Mouse (Mus musculus): ENCODE data around the gene Fcna. TPM values are rescaled to one million over a fixed set of nuclear protein-coding genes. Genes with fewer than 3 reads are reported as not detected.

Fcna gene
- 34.8 and 37.5 TPM in 2 replicates for polyA plus RNA-seq (2015; fragmentation: Nextera tagmentation; extraction: Ambion mirVana)

GRCm38 (mm10) chr2:25627811-25628210 is at the start of gene Fcna:
Gene Fcna (minus strand): TSS chr2:25628030.
- no peak for DNase-seq
- Histone ChIP-seq H3K27ac (no peak within 1 kb of the TSS), H3K9me3 (replicated peaks) (no peaks in the 10 kb centered on the region), H3K27me3 (no peaks in the 10 kb centered on the region), H3K9ac (no peak within 1 kb of the TSS), H3K4me3 (replicated peaks) (no peak within 1 kb of the TSS), H3K36me3 (no peaks in the 10 kb centered on the region), H3K4me1 (replicated peaks) (no peaks in the 10 kb centered on the region), H3K4me2 (no peak within 1 kb of the TSS)
- peak; percentile 27; the same call in 1 of the 2 replicates for ATAC-seq (ENCODE audit: low read depth)
- 39% methylated on average over 6 of the region's 6 CpGs for WGBS (ENCODE audit: insufficient replicate concordance)

- Histone ChIP-seq H3K27me3 (no peaks in the 10 kb centered on the region), H3K36me3 (no peaks in the 10 kb centered on the region), H3K4me2 (no peak within 1 kb of the TSS), H3K4me3 (replicated peaks) (no peak within 1 kb of the TSS), H3K9ac (no peak within 1 kb of the TSS), H3K27ac (no peak within 1 kb of the TSS), H3K9me3 (replicated peaks) (no peaks in the 10 kb centered on the region), H3K4me1 (replicated peaks) (no peaks in the 10 kb centered on the region)
- ATAC-seq (ENCODE audit: low read depth): no peak
- WGBS (ENCODE audit: insufficient replicate concordance): 65% methylated on average over 3 of the region's 3 CpGs
- no peak for DNase-seq
These were observed 48.7 kb upstream of the Fcna start, which contains the start of gene Lcn6 for GRCm38 (mm10) chr2:25676486-25676885. Gene Lcn6 (plus strand): TSS chr2:25676786.

DNA sequence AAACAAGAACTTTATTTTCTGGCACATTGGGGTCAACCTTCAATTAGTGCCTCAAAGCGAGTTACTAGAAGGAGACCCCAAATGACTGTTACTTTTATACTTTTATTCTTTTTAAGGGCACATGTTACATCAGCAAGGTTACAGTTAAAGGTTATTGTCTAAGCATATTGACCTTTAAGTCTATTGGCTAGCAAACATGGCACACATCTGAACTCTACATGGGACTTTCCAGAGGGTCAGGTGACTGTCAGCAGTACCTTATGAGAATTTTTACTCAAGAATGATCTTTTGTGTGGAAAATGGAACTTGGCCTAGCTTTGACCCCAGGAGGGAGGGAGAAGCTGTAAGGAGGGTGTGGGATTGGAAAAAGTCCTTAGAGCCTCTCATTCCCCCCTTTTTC is 38.7 kb upstream of the Fcna start:
- no peaks in the 10 kb centered on the region; the same call in 1 of the 2 replicates for H3K27me3 ChIP-seq
- no peaks in the 10 kb centered on the region for H3K9me3 ChIP-seq (replicated peaks)
- DNase-seq (no peak), ATAC-seq (ENCODE audit: low read depth) (no peak)
- H3K4me1 ChIP-seq (replicated peaks): no peaks in the 10 kb centered on the region
- no peaks in the 10 kb centered on the region for H3K36me3 ChIP-seq
- no peak overlapping the region for H3K4me2 ChIP-seq
- no peak overlapping the region for H3K27ac ChIP-seq
- 35% methylated on average over 1 of the region's 1 CpGs for WGBS (ENCODE audit: insufficient replicate concordance)
- H3K9ac ChIP-seq: no peak overlapping the region
- H3K4me3 ChIP-seq (replicated peaks): no peak overlapping the region

- H3K27me3 ChIP-seq: no peaks in the 10 kb centered on the region; the same call in 1 of the 2 replicates
- WGBS (ENCODE audit: insufficient replicate concordance): 61% methylated on average over 5 of the region's 5 CpGs
- DNase-seq: no peak
- no peak overlapping the region for H3K4me2 ChIP-seq
- no peaks in the 10 kb centered on the region for H3K36me3 ChIP-seq
- H3K9me3 ChIP-seq (replicated peaks): no peaks in the 10 kb centered on the region
- H3K27ac ChIP-seq: no peak overlapping the region
- no peaks in the 10 kb centered on the region for H3K4me1 ChIP-seq (replicated peaks)
- no peak overlapping the region for H3K9ac ChIP-seq
- H3K4me3 ChIP-seq (replicated peaks): no peak overlapping the region
- ATAC-seq (ENCODE audit: low read depth): no peak
These were observed 36.3 kb upstream of the Fcna start for GRCm38 (mm10) chr2:25664125-25664524.

DNA sequence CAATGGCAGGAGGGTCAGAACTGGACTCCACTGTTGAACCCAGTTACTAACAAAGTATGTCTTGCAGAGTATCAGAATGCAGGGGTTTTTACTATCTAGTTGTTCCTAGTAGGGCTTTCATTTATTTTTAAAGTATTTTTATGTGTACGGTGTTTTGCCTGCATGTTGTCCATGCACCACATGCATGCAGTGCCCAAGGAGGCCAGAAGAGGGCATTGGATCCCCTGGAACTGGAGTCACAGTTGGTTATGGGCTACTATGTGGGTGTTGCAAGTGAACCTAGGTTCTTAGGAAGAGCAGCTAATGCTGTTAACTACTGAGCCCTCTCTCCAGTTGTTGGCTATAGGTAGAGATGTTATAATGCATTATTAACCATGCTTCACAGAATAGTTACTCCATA is 35.7 kb upstream of the Fcna start:
- ATAC-seq (ENCODE audit: low read depth): no peak
- no peak overlapping the region for H3K9ac ChIP-seq

DNA sequence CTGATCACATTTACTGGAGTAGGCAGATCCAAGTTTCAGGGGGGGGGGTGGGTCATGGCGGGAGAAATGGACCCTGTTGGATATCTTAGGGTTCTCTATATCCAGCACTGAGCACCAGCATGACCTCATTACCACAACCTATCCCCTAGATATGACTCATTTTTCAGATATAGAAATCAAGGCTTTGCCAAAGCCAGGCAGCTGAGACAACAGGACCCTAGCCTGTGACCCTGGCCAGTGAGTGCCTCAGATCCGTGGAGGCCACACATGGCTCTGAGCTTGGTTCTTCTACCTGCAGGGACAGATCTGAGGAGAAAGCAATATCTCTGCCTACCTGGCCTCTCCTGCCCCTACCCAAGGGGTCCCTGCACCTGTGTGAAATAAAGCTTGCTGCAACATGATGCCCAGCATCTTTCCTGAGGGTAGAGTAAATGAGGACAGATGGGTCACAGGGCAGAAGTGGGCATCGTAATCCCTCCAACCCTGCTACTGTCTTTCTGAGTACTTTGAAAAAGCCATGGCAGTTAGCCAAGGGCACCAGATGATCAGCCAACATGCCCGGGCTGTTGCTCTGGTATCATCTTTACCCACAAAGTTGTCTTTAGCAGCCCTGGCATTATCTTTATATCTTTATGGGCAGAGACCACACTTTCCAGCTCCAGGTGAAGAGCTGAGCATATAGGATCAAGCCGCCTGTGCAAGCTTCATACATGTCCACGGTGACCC is 33.6 kb upstream of the Fcna start:
- 63% methylated on average over 6 of the region's 6 CpGs for WGBS (ENCODE audit: insufficient replicate concordance)
- Histone ChIP-seq H3K4me2 (no peak overlapping the region), H3K27ac (no peak overlapping the region), H3K9ac (no peak overlapping the region), H3K4me3 (replicated peaks) (no peak overlapping the region), H3K4me1 (replicated peaks) (no peaks in the 10 kb centered on the region), H3K36me3 (no peaks in the 10 kb centered on the region), H3K27me3 (no peaks in the 10 kb centered on the region; the same call in 1 of the 2 replicates), H3K9me3 (replicated peaks) (no peaks in the 10 kb centered on the region)
- ATAC-seq (ENCODE audit: low read depth): no peak
- no peak for DNase-seq

More for the DNA sequence above, 35.7 kb upstream of the Fcna start:
- Histone ChIP-seq H3K4me3 (replicated peaks) (no peak overlapping the region), H3K27ac (no peak overlapping the region), H3K9me3 (replicated peaks) (no peaks in the 10 kb centered on the region), H3K4me2 (no peak overlapping the region), H3K36me3 (no peaks in the 10 kb centered on the region), H3K4me1 (replicated peaks) (no peaks in the 10 kb centered on the region), H3K27me3 (no peaks in the 10 kb centered on the region; the same call in 1 of the 2 replicates)
- 55% methylated on average over 1 of the region's 1 CpGs for WGBS (ENCODE audit: insufficient replicate concordance)
- DNase-seq: peak; percentile 22

DNA sequence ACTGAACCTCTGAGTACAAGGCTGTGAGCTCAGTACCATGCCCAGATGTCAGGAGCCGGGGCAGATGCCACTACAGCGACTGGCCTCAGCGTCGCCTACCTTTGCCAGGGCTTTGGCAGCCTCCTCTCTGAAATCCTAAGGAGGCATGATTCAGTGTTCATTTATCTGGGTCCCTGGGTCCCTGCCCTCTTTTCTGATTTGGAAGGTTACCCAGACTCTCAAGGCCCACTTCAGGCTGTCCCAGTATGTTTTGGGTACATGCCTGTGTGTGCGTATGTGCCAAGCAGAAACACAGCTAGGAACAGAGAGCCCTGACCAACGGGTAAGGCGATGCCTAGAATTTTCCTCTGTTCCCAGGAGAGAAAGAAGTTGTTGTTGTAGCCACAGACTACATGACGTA is 32.4 kb upstream of the Fcna start:
- no peak overlapping the region for H3K4me2 ChIP-seq
- ATAC-seq (ENCODE audit: low read depth) (no peak), DNase-seq (no peak)
- H3K27ac ChIP-seq: no peak overlapping the region
- WGBS (ENCODE audit: insufficient replicate concordance): 75% methylated on average over 8 of the region's 8 CpGs
- no peaks in the 10 kb centered on the region for H3K9me3 ChIP-seq (replicated peaks)
- no peak overlapping the region for H3K9ac ChIP-seq
- H3K36me3 ChIP-seq: no peaks in the 10 kb centered on the region
- H3K27me3 ChIP-seq: no peaks in the 10 kb centered on the region; the same call in 1 of the 2 replicates
- no peak overlapping the region for H3K4me3 ChIP-seq (replicated peaks)
- H3K4me1 ChIP-seq (replicated peaks): no peaks in the 10 kb centered on the region

- ATAC-seq (ENCODE audit: low read depth) (no peak), DNase-seq (no peak)
- H3K4me2 ChIP-seq: no peak within 1 kb of the TSS
- no peak within 1 kb of the TSS for H3K9ac ChIP-seq
- no peak within 1 kb of the TSS for H3K27ac ChIP-seq
- no peaks in the 10 kb centered on the region for H3K4me1 ChIP-seq (replicated peaks)
- H3K36me3 ChIP-seq: no peaks in the 10 kb centered on the region
- no peaks in the 10 kb centered on the region for H3K27me3 ChIP-seq
- no peaks in the 10 kb centered on the region for H3K9me3 ChIP-seq (replicated peaks)
- H3K4me3 ChIP-seq (replicated peaks): no peak within 1 kb of the TSS
These were observed 29.8 kb upstream of the Fcna start, which contains the start of gene Lcn5 for GRCm38 (mm10) chr2:25657652-25658051. Gene Lcn5 (plus strand): TSS chr2:25657952.

DNA sequence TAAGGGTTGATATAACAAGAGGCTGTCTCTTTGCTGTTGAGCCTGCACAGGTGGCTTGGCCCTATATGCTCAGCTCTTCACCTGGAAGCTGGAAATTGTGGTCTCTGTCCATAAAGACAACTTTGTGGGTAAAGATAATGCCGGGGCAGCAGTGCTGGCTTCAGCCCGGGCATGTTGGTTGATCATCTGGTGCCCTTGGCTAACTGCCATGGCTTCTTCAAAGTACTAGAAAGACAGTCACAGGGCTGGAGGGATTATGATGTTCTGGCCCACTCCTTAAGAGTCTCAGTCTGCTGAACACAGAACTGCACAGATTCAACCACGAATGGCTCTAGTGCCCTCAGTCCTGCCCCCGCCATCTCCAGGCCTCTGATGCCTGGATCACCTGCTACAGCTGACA is 29.4 kb upstream of the Fcna start:
- ATAC-seq (ENCODE audit: low read depth): no peak
- Histone ChIP-seq H3K4me2 (no peak overlapping the region), H3K4me3 (replicated peaks) (no peak overlapping the region), H3K9me3 (replicated peaks) (no peaks in the 10 kb centered on the region), H3K27ac (no peak overlapping the region), H3K4me1 (replicated peaks) (no peaks in the 10 kb centered on the region), H3K9ac (no peak overlapping the region), H3K27me3 (no peaks in the 10 kb centered on the region), H3K36me3 (no peaks in the 10 kb centered on the region)
- DNase-seq: no peak
- 63% methylated on average over 4 of the region's 4 CpGs for WGBS (ENCODE audit: insufficient replicate concordance)

DNA sequence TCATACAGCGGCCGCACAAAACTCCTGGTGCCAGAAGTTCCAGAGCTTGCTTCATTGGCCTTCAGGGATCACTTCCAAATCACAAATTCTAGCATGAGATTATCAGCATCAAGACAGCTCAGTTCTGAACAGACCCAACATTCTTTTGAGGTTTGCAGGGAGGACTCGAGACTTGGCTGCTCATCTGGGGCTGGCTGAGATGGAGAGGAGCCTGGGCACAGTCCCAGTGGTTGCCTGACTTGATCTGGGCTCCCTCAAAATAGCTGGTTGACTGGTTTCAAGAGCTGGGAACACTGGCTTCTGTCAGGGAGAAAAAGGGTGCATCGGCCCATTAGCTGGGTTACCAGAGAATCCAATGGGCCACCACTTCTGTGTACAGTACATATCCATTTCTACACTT is 28.9 kb upstream of the Fcna start:
- DNase-seq: no peak

GRCm38 (mm10) chr2:25654502-25654901 is 26.7 kb upstream of the Fcna start:
- WGBS (ENCODE audit: insufficient replicate concordance): 24% methylated on average over 1 of the region's 1 CpGs
- no peak for ATAC-seq (ENCODE audit: low read depth)

More for the DNA sequence above, 28.9 kb upstream of the Fcna start:
- Histone ChIP-seq H3K4me3 (replicated peaks) (no peak overlapping the region), H3K36me3 (no peaks in the 10 kb centered on the region), H3K27me3 (no peaks in the 10 kb centered on the region), H3K4me1 (replicated peaks) (no peaks in the 10 kb centered on the region), H3K27ac (no peak overlapping the region), H3K4me2 (no peak overlapping the region), H3K9me3 (replicated peaks) (no peaks in the 10 kb centered on the region), H3K9ac (no peak overlapping the region)
- no peak for ATAC-seq (ENCODE audit: low read depth)
- 64% methylated on average over 4 of the region's 4 CpGs for WGBS (ENCODE audit: insufficient replicate concordance)

DNA sequence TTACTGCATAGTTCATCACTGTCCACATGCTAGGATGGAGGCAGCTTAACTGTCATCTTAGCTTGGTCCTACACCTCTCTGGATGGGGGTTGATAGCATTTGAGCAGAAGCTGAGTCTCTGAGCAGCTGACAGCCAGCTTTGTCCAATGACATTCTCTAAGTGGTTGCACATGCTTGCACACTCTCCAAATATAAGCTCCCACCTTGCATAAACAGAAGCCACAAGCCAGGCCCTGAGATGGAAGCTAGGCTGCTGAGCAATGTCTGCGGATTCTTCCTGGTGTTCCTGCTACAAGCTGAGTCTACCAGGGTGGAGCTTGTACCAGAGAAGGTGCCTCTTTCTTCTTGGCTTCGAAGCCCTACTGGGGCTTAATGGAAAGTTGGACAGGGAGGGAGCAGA is 25.1 kb upstream of the Fcna start, which contains the start of gene Lcn8:
TSS of gene Lcn8 (plus strand) at position 219 of the 400 bp plus-strand sequence.
- no peak for ATAC-seq (ENCODE audit: low read depth)
- no peak for DNase-seq
- no peak within 1 kb of the TSS for H3K9ac ChIP-seq
- H3K36me3 ChIP-seq: no peaks in the 10 kb centered on the region
- H3K4me3 ChIP-seq (replicated peaks): no peak within 1 kb of the TSS
- no peak within 1 kb of the TSS for H3K27ac ChIP-seq
- H3K4me2 ChIP-seq: no peak within 1 kb of the TSS
- H3K9me3 ChIP-seq (replicated peaks): no peaks in the 10 kb centered on the region
- H3K27me3 ChIP-seq: no peaks in the 10 kb centered on the region
- H3K4me1 ChIP-seq (replicated peaks): no peaks in the 10 kb centered on the region
- WGBS (ENCODE audit: insufficient replicate concordance): 29% methylated on average over 2 of the region's 2 CpGs

More at GRCm38 (mm10) chr2:25654502-25654901, 26.7 kb upstream of the Fcna start:
- no peak for DNase-seq
- Histone ChIP-seq H3K4me1 (replicated peaks) (no peaks in the 10 kb centered on the region), H3K9me3 (replicated peaks) (no peaks in the 10 kb centered on the region), H3K4me2 (no peak overlapping the region), H3K27ac (no peak overlapping the region), H3K27me3 (no peaks in the 10 kb centered on the region), H3K9ac (no peak overlapping the region), H3K36me3 (no peaks in the 10 kb centered on the region), H3K4me3 (replicated peaks) (no peak overlapping the region)
